Mouse (Mus musculus) activated CD4-positive, CD25-positive, alpha-beta regulatory T cell, adult 4 months (primary cell): Measurements from ENCODE around the gene Wdr45. TPM values are rescaled to one million over a fixed set of nuclear protein-coding genes. Genes with fewer than 3 reads are reported as not detected.
"Not testable (repeated sequence)": the region's sequence is repeated elsewhere in the genome, so short reads cannot be mapped to it uniquely, and the experiment has no call there.

Experiments used
- ATAC-seq: one replicate; pipeline ENCODE4 v1.8.0; 2017
- polyA plus RNA-seq, 2 experiments: library from polyadenylated mRNA; unstranded; fragments of 100-300 nt; shearing (Covaris generic); gene quantifications; one replicate each; pipeline ENCODE4 v1.2.1; 2017

The Wdr45 gene
- polyA plus RNA-seq = 10 to 100 TPM; 38.9 to 48.2 TPM

DNA sequence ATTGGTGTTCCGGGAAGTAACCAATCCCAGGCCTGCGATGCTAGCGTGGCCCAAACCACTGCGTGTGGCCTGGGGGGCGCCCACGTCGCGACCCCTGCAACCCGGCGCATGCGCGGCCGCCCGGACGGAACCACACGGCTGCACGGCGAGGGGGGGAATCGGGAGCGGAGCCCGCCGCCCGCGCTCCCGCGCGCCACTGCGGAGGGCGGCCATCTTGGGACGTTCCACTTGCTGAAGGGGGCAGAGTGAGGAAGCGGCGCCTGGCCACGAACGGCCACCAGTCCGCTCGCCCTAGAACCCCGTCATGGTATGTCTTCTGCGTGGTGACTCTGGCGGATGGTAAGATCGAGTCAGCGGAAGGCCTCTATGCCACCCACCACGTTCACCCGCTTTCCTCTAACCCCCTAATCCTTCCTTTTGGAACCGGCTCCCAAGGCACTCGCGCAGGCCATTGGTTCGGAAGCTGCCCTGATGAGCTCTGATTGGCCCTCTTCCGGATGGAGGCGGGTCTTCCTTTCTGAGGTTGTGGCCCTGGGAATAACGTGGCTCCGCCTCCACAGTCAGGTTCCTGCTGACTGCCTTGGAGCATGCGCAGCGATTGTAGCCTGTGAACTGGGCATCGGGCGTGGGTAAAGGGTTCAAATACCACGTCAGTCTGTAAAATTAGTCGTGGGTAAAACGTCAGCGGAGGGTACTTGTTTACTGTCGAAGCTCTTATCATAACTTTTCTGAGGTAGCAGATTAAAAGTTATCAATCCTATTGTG lies at the start of gene Wdr45:
Gene Wdr45 (plus strand): TSS at position 199 of the 765 bp plus-strand sequence.
- ATAC-seq = peak; percentile 96

DNA sequence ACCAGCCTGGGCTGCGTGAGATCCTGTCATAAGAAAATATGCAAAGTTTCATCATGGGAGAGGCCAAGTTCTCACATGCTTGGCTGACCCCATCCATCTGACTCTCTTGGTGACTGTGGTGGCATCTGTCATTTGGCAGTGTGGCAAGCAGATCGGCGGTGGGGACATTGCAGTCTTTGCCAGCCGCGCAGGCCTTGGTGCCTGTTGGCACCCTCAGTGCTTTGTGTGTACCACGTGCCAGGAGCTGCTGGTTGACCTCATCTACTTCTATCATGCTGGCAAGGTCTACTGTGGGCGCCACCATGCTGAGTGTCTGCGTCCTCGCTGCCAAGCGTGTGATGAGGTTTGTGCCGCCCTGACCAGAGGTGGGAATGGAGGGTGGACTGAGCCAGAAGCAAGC lies 49.3 kb upstream of the Wdr45 start:
- ATAC-seq = no peak

DNA sequence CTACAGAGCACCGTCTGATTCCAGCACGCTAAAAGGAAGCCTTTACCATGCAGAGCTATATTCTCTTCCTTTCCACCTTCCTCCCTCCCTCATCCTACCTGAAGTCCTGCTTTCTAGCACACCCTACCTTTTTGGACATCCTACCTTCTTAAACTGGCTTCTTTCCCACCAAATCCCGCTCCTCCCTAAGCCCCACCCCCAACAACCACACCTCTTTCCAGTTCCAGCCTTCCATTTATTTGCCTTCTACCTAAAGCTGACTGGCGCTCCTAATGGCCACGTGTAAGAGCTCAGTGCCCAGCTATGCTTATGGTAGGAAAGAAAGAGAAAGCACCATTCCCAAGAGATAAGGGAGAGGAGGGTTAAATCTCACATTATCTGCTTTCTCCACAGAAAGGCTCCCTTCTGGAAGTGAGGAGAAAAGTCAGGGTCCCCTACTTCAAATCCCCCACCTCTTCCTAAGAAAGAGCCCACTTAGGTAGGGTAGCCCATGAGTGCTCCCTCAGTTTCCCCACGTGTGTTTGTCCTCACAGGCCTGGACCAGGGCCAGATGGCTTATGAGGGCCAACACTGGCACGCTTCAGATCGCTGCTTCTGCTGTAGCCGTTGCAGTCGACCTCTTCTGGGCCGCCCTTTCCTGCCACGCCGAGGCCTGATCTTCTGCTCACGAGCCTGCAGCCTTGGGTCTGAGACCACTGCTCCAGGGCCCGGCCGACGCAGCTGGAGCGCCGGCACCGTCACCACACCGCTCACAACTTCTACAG lies 48.2 kb upstream of the Wdr45 start:
- no peak for ATAC-seq

DNA sequence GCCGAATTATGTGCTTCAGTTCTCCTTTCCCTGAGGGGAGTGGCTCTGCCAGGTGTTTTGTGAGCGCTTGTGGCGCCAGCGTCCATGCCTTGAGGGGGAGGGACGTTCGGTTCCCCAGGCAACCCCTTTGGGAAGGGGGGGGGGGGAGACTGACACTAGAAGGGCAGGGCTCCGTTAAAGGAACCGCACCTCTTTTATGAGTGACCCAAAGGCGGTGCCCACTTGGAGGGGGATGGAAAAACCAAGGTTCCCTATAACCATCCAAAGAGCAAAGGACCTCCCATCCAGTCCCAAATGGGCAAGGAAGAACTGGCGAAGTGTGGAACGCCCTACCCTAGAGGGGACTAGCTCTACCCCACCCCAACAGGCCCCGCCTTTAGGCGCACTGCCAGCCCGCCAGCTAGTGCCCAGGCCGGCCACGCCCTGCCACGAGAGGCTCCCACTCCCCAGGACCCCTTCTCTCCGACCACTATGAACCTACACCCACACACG lies 43.7 kb upstream of the Wdr45 start:
- ATAC-seq = peak; percentile 44

DNA sequence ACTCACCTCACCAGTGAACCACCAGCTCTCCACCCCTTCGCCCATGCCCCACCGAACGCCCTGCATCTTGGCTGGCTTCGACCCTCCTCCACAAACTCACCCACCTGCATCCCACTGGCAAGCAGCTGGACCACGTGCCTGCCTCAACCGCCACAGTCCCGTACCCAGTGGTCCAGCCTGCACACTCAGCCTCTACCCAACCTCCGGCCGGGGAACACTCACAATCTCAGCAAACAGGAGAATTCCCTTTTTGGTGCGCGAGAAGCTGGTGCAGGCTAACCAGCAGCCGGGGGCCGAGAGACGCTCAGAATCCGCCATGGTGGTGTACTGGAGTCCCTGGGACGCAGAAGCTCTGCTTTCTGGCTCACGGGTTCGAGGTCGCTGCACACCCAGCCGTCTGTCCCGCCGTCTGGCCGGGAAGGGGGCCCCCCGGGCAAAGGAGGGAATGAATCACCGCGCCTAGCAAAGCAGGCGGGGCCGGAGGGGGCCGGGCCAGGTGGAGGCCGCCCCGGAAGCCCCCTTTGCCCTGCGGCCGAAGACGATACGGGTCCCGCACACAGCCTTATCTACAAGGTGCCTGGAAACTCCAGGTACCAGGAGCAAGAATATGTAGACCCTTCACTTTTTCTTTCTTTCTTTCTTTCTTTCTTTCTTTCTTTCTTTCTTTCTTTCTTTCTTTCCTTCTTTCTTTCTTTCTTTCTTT lies 43.1 kb upstream of the Wdr45 start, which contains the start of gene Plp2:
Gene Plp2 (minus strand): TSS at position 470 of the 703 bp plus-strand sequence.
- ATAC-seq = peak; percentile 19

DNA sequence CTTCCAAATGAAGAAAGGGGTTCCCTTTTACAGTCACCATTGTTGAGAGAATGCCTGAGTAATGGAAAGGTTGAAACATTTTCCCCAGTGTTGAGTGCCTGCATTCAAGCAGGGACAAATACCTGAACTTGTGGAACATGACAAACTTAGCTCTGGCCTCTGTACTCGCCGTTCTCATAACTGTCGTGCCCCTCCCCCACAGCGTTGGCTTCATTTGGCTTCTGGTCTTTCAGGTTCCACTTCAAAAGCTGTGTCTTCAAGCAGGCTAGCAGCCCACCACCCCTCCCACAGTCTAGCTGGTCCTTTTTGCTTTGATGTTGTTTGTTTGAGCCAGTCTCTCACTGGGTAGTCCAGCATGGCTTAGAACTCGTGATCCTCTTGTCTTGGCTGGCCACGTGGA lies 41.4 kb upstream of the Wdr45 start:
- no peak for ATAC-seq

DNA sequence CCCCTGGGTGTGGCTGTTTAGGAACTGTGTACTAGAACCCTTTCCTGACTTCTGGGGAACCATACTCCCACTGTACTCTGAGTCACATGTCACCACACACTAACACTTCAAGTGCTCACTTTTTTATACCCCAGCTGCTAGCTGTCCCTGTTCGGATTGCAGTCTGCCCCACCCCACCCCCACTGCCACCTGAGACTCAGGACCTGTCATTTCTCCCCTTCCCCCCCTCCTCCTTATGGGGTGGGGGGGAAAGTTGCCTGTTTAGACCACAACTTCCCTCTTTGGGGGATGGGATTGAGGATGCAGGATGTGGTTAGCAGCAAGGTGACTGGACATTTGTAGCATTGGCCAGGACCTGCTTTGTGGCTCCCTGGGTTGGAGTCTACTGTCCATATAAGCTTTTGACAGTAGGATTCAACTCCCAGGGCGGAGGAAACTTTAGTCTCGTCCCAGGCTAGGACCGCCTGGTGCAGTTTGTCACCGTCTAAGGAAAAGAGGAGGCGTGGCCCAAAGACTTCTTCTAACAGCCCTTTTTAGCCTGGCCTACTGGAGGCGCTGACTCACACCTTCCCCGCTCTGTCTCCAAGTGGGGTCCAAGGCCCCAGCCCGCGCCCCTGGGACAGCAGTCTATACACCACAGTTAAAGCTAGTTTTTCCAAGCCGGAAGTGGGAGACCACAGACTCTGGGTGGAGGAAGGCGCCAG lies 40.4 kb upstream of the Wdr45 start:
- ATAC-seq = peak; percentile 24

DNA sequence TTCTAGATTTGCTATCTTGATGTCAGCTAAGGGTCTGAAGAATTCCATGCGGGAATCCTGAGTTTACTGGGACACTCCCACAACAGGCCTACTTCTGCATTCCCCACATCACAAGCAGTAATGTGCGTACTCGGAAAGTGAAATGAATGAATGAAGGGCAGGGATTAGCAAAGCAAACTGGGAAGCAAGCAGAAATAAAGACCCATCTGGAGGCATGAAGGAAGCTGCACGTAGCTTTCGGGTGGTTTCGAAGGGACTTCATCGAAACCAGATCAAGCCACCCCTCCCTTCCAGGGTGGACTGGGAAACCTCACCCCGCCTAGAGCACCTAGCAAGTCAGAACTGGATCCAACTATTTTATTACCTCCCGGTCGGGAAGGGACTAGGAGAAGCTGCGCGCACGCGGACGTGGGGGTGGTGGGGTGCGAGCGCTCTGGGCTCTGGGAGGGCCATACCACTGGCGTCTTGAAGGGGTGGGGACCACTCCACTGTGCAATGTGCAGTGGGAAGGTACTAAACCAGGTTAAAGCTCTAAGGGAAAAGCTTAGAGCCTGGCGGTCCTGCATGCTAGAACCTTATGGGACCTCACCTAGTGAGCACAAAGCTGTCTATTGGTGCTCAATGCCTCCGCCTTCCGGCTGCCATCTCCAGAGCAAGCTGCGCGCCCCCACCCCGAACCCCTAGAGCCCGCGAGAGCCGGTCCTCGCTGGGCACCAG lies 39.7 kb upstream of the Wdr45 start:
- peak; percentile 19 for ATAC-seq

DNA sequence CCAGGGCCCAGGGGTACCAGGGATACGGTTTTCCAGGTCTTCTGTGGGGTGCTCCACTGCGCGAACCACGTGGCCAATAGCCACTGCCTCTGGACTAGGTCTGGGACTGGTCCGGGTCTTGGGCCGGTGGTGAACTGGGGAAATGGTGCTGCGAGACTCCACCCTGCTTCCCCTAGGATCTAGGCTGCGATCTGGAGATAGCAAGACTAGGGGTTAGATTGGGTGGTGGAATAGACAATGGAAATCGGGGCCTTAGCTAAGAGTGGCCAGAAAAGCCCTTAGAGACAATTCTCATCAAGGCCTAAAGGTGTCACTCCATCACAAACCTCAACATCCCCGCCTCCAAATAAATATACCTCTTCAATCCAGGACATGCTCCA lies 39.1 kb upstream of the Wdr45 start:
- no peak for ATAC-seq

DNA sequence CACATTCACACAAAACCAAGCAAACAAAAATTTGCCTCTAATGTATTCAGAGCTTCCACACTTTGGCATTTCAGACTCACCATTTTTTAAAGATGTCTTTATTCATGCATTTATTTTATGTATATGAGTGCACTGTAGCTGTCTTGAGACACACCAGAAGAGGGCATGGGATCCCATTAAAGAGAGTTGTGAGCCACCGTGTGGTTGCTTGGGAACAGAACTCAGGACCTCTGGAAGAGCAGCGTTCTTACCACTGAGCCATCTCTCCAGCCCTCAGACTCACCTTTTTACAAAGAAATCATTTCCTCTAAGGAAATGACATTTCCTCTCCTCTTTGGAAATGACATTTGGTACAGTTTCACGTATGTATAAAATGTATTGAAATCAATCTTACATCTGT lies 35.1 kb upstream of the Wdr45 start:
- ATAC-seq = no peak

DNA sequence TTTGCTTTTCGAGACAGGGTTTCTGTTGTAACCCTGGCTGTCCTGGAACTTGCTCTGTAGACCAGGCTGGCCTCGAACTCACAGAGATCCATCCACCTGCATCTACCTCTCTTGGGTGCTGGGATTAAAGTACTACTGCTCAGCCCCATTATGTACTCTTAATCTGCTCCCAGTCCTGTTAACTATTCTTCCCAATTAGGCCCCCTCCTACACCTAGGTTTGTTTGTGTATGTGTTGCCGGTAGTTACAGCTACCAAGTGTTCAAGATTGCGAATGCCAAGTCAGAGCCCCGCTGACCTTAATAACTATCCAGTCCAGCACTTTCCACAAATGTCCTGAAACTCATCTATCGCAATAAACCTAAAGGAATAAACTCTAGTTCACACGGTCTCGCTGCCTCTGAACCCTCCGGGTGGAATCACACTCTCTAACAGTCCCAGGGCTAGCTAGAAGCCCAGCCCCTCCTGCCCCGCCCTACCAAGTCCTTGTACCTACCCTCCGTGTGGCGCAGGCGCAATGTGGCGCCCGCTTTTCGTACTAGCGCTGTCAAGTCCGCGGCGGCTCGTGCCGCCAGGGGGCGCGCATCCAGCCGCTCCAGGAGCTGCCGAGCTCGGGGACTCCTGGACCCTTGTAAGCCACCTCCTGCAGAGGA lies 34.6 kb upstream of the Wdr45 start:
- peak; percentile 94 for ATAC-seq

DNA sequence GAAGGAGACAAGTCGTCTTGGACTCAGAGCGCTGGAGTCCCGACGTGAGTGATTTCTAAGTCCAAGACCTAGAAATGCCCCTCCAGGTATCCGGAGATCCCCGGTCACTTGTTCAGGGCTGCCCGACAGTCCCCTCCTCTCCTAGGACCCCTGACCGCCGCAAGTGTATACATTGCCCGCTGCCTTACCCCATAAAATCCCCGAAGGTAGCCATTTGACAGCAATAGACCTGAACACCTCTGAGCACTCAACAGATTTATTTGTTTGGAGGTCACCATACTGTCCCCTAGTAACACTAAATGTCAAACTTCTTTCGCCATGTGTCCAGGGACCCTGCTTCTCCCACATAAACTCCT lies 34.1 kb upstream of the Wdr45 start:
- no peak for ATAC-seq

DNA sequence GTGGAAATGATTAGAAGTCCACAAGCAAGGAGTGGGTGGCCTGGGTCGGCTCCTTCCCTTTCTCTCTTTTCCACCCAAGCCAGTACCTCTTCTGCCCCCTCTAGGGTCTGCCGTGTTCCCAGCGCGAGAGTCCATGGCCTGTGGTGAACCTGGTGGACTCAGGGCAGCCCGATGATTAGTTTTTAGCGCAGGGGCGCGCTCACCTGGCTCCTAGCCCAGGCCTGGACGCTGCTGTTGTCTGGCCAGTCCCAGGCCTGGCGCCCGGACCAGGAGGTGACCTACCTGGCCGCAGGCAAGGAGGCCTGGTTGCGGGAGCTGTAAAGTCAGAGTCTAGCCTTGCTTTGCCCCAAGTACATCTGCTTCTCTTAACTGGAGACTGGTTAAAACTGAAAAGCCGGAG lies 33.3 kb upstream of the Wdr45 start, which contains the start of gene Magix:
Gene Magix (minus strand): TSS at position 388 of the 400 bp plus-strand sequence.
- ATAC-seq = no peak

DNA sequence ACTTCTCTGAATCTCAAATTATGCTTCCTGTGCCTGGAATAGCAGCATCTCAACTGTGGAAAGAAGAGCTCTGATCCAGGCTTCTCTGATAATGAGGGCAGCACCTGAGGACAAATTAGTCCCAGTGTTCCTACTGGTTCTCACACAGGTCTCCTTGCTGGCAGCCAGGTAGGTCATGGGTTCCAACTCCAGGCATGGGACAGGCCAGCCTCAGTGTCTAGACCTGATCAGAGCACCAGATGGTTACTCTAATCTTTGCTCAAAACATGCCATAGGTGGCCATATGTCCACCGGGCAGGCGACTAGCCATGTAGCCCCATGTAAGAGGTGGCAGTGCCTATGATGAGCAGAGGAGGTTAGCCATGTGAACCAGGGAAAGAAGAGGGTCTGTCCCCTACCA lies 25.8 kb upstream of the Wdr45 start:
- no peak for ATAC-seq

DNA sequence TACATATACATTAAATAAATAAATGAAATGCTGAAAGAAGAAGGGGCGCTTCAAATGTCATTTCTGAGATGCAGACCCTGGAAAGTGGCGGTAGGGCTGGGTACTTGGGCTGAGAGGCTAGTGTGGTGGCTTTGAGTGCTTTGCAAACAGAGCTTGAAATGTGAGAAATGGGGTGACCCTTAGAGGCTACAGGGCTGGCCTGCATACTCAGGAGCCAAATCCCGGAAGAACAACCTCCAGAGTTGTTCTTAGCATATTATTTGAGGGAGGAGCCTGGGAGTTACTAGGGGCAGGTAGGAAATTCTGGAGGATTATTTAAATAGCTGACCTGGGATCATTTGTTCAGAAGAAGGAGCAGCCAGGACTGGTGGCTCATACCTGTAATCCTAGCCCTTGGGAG lies 23.6 kb upstream of the Wdr45 start:
- no peak for ATAC-seq

DNA sequence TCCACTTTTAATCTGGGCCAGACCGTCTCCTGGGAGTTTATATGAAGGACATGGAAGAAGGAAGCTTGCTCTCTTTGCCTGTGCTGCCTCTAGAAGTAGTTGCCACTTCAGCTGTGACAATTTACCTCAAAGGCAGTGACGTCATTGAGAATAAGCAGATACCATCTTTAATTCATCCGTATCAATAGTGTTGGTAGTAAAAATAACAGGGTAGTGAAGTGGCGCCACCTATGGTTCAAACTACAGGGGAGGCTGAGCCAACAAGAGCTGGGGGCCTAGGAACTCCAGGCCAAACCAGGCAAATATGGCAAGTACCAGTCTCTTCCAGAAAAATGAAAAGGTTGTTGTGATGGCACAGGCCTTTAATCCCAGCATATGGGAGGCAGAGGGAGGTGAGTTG lies 21.3 kb upstream of the Wdr45 start:
- ATAC-seq = peak; percentile 51

DNA sequence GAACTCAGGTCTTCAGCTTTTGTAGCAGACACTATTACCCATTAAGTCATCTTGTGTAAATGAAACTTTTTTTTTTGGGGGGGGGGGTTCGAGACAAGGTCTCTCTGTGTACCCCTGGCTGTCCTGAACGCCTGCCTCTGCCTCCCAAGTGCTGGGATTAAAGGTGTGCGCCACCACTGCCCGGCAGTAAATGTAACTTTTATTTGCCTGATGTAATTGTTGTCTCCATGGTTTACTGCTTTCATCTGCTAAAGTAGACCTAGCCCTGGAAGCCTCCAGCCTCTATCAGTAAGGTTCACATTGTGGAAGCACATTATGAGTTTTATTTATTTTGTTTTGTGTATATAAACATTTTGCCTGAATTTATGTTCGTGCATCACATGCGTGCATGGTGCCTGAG lies 17.6 kb upstream of the Wdr45 start:
- ATAC-seq = no peak

DNA sequence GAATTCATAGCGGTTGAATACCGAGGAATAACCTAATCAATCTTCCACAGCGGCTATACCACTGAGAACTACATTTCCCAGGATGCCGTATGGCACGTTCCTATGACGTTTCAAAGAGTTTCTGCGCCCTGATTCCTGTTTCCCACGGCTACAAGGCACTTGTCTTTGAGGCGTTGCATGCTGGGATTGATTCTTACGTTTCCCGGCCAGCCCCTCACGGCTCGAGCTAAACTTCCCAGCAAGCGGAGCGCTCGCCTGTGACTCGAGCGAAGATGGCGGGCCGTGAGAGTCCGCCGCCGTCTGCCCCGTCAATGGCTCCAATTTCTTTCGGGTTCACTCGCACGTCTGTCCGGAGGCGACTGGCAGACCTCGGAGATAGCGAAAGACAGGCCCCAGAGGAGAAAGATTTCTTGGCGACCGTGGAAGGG lies 17.2 kb upstream of the Wdr45 start, which contains the start of gene Gpkow:
Gene Gpkow (plus strand): TSS at position 178 of the 428 bp plus-strand sequence.
- peak; percentile 93 for ATAC-seq

DNA sequence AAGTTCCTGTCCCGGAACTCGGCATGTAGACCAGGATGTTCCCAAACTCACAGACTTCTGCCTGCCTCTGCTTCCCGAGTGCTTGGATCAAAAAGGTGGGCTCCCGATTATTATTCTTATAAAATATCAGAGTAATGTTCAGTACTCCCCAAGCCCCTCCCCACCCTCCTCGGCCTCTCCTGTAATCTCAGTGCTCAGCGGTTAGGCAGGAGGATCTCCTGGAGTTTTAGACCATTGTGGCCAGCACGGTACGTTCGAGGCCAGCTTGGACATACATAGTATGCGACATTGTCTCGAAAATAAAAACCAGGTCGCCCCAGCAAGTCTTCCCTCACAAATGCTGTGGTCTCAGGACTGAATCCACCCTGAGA lies 384 bp upstream of the Wdr45 start:
- ATAC-seq = not testable (repeated sequence)

DNA sequence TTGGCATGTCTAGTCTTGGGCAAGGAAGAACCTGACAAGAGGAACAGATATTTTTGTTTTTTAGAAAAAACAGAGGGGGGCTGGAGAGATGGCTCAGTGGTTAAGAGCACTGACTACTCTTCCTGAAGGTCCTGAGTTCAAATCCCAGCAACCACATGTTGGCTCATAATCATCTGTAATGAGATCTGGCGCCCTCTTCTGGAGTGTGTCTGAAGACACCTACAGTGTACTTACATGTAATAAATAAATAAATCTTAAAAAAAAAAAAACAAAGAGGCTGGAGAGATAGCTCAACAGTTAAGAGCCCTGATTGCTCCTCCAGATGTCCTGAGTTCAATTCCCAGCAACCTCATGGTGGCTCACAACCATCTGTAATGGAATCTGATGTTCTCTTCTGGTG lies 1.9 kb downstream of the Wdr45 start:
- ATAC-seq = not testable (repeated sequence)
